Mouse (Mus musculus): ENCODE results near the gene Hoxd9.
A peak's percentile ranks its signal among the peaks of the same experiment; 100 is the strongest.

GRCm38 (mm10) chr2:74672481-74673362 lies 24.8 kb upstream of the Hoxd9 start:
- TF ChIP-seq CTCF (IDR thresholded peaks at IDR 0.05; ENCODE audit: low read depth, low read length) (peak; percentile 74), POLR2A (IDR thresholded peaks at IDR 0.05; ENCODE audit: insufficient read depth, low read length) (no peak), EP300 (IDR thresholded peaks at IDR 0.05; ENCODE audit: insufficient read depth, low read depth, low read length) (no peak)

All from ES-Bruce4 (cell line).